Mouse (Mus musculus) kidney, embryonic 14.5 days (tissue): Measurements from ENCODE around the gene Celsr2. TPM values are rescaled to one million over a fixed set of nuclear protein-coding genes. Genes with fewer than 3 reads are reported as not detected.

Experiments used
- ATAC-seq: fragments of 200-750 bp; cut with Nextera tagmentation; 2 replicates; pipeline ENCODE4 v1.8.0; 2017; ENCODE audit warnings: moderate number of reproducible peaks, mild to moderate bottlenecking, moderate TSS enrichment, moderate library complexity; ENCODE audit not compliant: low FRiP score, low TSS enrichment
- H3K27ac ChIP-seq: fragments of 300-500 bp; sonication (generic); 2 replicates; pipeline ENCODE4 v1.5.1; 2014; ENCODE audit warnings: low read depth, mild to moderate bottlenecking, low read length, moderate library complexity, mixed read lengths
- H3K27me3 ChIP-seq: fragments of 300-500 bp; sonication (generic); 2 replicates; pipeline ENCODE4 v1.6.1; 2014; ENCODE audit warnings: mild to moderate bottlenecking, low read length; ENCODE audit not compliant: control insufficient read depth, insufficient read depth
- H3K36me3 ChIP-seq: fragments of 300-500 bp; sonication (generic); 2 replicates; pipeline ENCODE4 v1.6.1; 2014; ENCODE audit warnings: low read length, mixed read lengths; ENCODE audit not compliant: control insufficient read depth, insufficient read depth
- H3K4me1 ChIP-seq: fragments of 300-500 bp; sonication (generic); 2 replicates; pipeline ENCODE4 v1.6.1; 2014; ENCODE audit warnings: low read length, mixed read lengths; ENCODE audit not compliant: control insufficient read depth, insufficient read depth
- H3K4me2 ChIP-seq: fragments of 300-500 bp; sonication (generic); replicated peaks from 2 replicates; pipeline ENCODE4 v1.6.1; 2014; ENCODE audit warnings: low read depth, mild to moderate bottlenecking, low read length
- H3K4me3 ChIP-seq: fragments of 300-500 bp; sonication (generic); 2 replicates; pipeline ENCODE4 v1.5.1; 2014; ENCODE audit warnings: mild to moderate bottlenecking, low read length
- H3K9ac ChIP-seq: fragments of 300-500 bp; sonication (generic); 2 replicates; pipeline ENCODE4 v1.6.1; 2014; ENCODE audit warnings: low read depth, mild to moderate bottlenecking, low read length, moderate library complexity
- H3K9me3 ChIP-seq: fragments of 300-500 bp; sonication (generic); 2 replicates; pipeline ENCODE4 v1.6.1; 2016; ENCODE audit warnings: low read length; ENCODE audit not compliant: control insufficient read depth
- WGBS: fragments of 180-500 bp; shearing (Covaris S2); extraction: QIAGEN DNeasy Blood & Tissue Kit; methylation state at CpG from one replicate; pipeline ENCODE4 v1.1.7; 2014; 5-methylcytosine and 5-hydroxymethylcytosine counted together
- polyA plus RNA-seq: library from polyadenylated mRNA; unstranded; fragments of >200 nt; fragmentation: Nextera tagmentation; extraction: Ambion mirVana; gene quantifications from 2 replicates; pipeline ENCODE4 v1.2.1, GENCODE M21; 2014

Gene Celsr2
- polyA plus RNA-seq, 1 experiment from 2014 or later, result 27.9 TPM

DNA sequence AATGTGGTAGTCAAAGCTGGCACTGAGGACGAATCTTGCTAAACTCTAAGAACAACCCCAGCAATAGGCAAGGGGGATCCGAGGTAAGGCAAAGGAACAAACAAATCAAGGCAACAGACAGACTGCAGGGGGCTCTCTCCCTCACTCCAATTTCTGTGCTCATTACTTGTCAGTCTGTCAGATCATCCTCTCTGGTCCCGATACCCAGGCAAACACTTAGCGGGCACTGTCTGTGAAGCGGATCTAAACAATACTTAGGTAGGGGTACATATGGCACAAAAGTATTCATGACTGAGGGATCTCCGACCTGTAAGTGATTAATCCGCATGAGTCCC lies 21.0 kb upstream of the Celsr2 start:
- Histone ChIP-seq H3K4me3 (no peak overlapping the region), H3K36me3 (peaks cover 52% of the 10 kb centered on the region), H3K9me3 (no peaks in the 10 kb centered on the region), H3K9ac (no peak overlapping the region), H3K4me2 (no peak overlapping the region), H3K4me1 (no peaks in the 10 kb centered on the region), H3K27ac (no peak overlapping the region), H3K27me3 (no peaks in the 10 kb centered on the region)
- 85% methylated on average over 7 of the region's 7 CpGs for WGBS
- ATAC-seq, result no peak

DNA sequence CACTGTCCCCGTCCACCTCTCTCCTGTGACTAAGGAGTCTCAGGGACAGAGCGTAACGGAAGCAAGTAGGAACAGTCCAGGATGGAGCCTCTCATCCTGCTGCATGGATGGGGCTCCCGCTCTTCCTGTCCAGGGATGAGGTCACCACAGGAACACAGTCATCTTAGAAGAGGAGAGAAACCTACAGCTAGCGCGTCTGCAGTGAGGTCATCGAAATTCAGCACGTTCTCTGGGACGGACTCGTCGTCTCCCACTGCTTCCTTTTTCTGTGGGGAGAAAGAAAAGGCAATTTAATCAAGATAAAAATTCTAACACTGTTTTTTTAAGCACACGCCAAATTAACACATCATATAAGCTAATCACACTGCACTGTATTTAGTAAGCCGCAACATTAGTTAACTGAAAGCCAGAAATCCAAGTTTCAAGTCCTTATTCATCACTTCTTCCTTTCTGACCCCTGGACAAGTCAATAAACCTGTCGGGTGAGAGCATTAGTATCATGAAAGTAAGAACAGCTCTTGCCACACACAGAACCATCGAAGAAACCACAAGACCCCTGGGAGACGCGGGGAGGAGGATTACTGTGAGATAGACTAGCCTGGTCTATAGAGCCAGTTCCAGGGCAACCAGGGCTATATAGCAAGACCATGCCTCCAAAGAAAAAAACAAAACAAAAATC lies 20.5 kb upstream of the Celsr2 start:
- Histone ChIP-seq H3K9ac (no peak overlapping the region), H3K4me3 (no peak overlapping the region), H3K4me1 (no peaks in the 10 kb centered on the region), H3K4me2 (no peak overlapping the region), H3K27ac (no peak overlapping the region), H3K9me3 (no peaks in the 10 kb centered on the region), H3K36me3 (peaks cover 57% of the 10 kb centered on the region), H3K27me3 (no peaks in the 10 kb centered on the region)
- ATAC-seq, result no peak
- 86% methylated on average over 17 of the region's 17 CpGs for WGBS

DNA sequence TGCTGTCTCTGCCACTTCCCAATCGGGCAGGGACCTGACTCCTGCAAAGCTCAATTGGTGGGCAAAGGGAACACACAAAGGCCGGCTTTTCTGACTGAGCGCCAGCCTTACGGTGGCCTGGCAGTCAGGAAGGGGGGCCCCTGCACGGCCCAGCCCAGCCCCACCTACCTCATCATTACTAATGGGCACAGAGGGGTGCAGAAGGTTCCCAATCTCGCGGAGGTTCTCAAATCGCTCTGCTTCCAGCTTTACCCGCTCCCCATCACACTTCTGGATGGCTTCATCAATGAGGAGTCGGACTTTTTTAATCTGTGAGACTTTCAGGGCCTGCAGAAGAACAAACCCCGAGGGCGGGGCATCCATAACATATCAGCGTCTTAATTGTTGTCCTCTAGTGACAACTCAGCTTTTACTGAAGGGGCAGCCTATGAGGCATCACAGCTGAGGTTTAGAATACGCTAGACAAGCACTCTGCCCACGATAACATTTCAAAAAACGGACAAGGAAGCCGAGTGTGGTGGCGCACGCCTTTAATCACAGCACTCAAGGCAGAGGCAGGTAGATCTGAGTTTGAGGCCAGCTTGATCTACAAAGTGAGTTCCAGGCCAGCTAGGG lies 18.6 kb upstream of the Celsr2 start:
- no peaks in the 10 kb centered on the region for H3K9me3 ChIP-seq
- no peak overlapping the region for H3K4me3 ChIP-seq
- no peaks in the 10 kb centered on the region for H3K4me1 ChIP-seq
- H3K36me3 ChIP-seq, result peaks cover 73% of the 10 kb centered on the region
- no peak overlapping the region for H3K4me2 ChIP-seq
- no peak for ATAC-seq
- no peak overlapping the region for H3K27ac ChIP-seq
- H3K9ac ChIP-seq, result 0 out of 2 replicates have a peak overlapping the region, but pooled peaks have one; percentile 7
- 54% methylated on average over 19 of the region's 19 CpGs for WGBS
- H3K27me3 ChIP-seq, result no peaks in the 10 kb centered on the region

DNA sequence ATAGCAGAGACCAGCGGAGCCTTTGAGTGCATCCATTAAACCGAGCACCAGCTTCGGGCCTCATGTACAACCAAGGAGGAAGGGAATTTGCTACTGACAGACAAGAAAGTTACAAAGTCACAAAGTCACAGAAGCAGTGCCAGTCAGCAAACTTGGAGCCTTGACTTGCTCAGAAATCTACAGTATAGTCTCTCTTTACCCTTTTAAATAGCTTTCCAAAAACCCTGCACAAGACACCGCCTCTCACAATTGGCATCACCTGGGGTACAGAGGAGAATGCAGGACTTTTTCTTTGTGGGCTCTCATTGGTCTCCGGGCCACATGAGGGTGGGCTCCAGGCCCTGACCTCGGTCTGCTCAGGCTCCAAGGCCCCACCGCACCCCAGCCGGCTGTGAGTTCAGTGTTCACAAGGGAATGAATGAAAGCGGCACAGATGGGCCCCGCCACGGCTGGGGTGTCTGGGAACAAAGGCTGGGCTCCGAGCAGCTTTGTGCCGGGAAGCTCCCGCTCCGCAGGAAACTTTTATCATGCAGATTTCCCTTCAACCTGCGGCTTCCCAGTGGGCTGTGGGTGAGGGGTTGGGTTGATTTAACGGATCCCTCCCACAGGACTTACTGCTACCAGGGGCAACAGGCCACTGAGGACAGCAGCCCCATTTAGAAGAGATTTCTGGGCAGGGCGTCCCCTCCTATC lies 18.0 kb upstream of the Celsr2 start:
- Histone ChIP-seq H3K36me3 (peaks cover 79% of the 10 kb centered on the region), H3K27ac (no peak overlapping the region), H3K9me3 (no peaks in the 10 kb centered on the region), H3K9ac (0 out of 2 replicates have a peak overlapping the region, but pooled peaks have one; percentile 7), H3K4me1 (no peaks in the 10 kb centered on the region), H3K27me3 (no peaks in the 10 kb centered on the region), H3K4me3 (no peak overlapping the region), H3K4me2 (no peak overlapping the region)
- no peak for ATAC-seq
- 55% methylated on average over 18 of the region's 18 CpGs for WGBS

DNA sequence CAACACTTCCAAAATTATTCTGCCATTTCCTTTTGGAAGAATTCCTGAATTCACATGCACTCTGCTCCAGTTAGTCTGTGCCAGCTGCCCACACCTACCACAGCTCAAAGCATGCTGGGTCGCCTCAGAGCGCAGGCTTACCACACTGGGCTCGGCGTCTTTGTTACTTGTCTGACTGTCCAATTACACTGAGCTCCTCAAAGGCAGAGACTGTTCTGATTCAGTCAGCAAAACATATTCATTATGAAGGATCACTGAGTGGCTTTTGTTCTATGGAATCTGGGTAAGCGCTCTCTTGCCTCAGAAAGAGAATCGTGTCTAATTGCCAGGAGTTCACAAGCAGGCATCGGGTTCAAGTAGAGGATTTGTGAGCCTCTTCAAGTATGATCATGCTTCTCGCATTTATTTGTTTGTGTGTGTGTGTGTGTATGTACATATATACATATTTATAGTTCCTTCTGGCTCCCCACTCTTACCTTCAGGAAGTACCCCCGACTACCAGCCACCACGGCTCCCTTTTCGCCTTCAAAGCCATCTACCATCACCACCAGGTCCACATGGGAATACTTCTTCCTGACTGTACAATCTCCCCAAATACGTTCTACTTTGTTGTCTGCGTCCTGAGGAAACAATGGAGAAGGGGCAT lies 17.3 kb upstream of the Celsr2 start:
- Histone ChIP-seq H3K9ac (no peak overlapping the region), H3K4me2 (no peak overlapping the region), H3K27ac (no peak overlapping the region), H3K4me3 (no peak overlapping the region), H3K9me3 (no peaks in the 10 kb centered on the region), H3K27me3 (no peaks in the 10 kb centered on the region), H3K36me3 (peaks cover 86% of the 10 kb centered on the region), H3K4me1 (no peaks in the 10 kb centered on the region)
- no peak for ATAC-seq
- WGBS, result 90% methylated on average over 13 of the region's 13 CpGs

DNA sequence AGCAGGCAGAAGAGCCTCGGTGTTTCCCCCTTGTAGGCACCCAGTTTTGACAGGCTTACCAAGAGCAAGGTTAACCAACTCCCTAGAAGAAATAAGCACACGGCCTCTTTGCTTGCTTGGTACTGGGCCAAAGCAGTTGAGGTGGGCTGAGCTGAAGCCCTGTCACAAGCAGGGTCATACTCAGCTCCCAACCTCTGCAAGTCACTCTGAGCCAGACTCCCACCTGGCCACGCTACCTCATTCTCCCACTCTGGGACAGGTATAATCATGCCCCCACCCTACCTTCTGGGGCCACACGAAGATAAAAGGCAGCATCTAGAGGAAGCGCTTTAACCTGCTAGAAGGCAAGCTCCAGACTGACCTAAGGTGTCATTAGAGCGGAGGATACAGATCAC lies 10.3 kb upstream of the Celsr2 start:
- Histone ChIP-seq H3K36me3 (peaks cover 52% of the 10 kb centered on the region), H3K9me3 (no peaks in the 10 kb centered on the region), H3K27me3 (no peaks in the 10 kb centered on the region), H3K4me1 (peaks cover 13% of the 10 kb centered on the region; the same call in 1 of the 2 replicates), H3K9ac (no peak overlapping the region), H3K4me3 (no peak overlapping the region), H3K27ac (no peak overlapping the region), H3K4me2 (no peak overlapping the region)
- 89% methylated on average over 6 of the region's 6 CpGs for WGBS
- no peak for ATAC-seq

DNA sequence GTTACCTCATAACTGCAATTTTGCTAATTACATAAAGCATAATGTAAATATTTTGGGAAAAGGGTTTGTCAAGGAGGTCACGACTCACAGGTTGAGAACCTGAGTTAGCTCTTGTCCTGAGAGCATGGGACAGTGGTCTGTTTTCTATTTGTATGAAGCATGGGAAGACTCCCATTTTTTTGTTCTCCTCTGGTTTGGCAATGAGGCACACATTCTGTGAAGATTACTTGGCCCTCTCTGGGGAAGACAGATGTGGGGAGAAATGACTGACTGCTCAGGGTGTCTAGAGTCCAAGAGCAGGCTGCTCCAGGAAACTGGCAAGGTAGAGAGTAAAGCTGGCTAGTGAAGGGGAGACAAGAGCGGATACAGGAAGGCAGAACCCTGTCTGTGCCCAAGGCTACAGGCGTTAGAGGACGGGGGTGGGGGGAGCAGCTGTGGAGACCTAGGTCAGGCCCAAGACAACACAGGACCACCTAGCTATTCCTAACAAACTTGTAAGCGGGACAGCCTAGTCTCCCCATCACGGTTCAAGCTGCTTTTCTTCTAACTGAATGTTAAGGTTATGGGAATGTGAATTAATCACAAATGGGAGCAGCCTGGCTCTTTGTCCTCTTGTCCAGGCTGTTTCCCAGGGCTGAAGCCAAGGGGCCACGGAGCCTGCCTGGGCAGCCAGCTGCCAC lies 9.7 kb upstream of the Celsr2 start:
- no peak overlapping the region for H3K4me2 ChIP-seq
- no peak for ATAC-seq
- WGBS, result 83% methylated on average over 7 of the region's 7 CpGs
- H3K4me3 ChIP-seq, result no peak overlapping the region
- H3K9me3 ChIP-seq, result no peaks in the 10 kb centered on the region
- peaks cover 13% of the 10 kb centered on the region; the same call in 1 of the 2 replicates for H3K4me1 ChIP-seq
- no peak overlapping the region for H3K9ac ChIP-seq
- H3K27ac ChIP-seq, result no peak overlapping the region
- H3K27me3 ChIP-seq, result no peaks in the 10 kb centered on the region
- peaks cover 50% of the 10 kb centered on the region for H3K36me3 ChIP-seq

DNA sequence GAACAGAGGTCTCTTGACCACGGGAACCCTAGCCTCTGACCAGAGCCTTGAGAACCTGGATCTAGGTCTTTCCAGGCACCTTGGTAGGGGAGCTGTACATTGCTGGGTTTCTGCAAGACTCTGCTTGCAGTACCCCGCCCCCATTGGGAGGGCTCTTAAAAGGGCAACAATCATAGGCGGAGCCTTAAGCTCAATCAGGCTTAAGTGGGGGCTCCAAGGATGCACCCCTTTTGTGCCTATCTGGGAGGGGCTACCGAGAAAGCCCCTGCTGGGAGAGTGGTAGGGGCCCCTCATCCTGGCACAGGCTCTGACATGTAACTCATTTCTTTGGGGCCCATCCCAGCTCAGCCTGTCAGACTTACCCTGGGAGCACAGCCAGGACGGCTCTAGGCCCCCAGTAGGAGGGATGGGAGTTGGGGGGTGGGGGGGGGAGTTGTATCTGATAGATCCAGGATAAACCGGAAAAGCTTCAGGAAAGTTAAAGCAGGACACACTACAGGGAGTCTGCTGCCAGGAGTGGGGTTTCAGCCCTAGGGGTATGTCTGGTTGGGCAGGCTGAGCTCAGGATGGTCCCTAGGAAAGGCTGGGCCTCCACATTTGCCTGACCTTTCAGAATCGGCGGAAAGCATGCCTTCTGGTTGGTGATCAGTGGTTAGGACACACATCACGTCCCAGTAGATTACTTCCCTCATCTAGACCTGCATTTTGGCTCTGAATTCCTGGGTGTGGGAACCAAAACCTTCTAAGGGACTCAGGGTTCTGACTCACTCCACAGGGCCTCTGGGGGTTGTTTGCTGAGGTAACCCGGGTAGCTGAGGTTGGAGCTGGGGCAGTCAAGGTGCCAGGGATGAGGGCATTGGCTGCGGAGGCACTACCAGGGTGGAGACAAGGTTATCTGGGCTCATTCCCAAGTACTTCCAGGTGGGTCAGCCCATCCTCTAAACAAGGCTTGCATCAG lies 8.8 kb upstream of the Celsr2 start:
- Histone ChIP-seq H3K27ac (no peak overlapping the region), H3K36me3 (peaks cover 41% of the 10 kb centered on the region), H3K9ac (no peak overlapping the region), H3K4me2 (peak overlapping the region; percentile 19), H3K4me3 (no peak overlapping the region), H3K4me1 (peaks cover 13% of the 10 kb centered on the region; the same call in 1 of the 2 replicates), H3K27me3 (no peaks in the 10 kb centered on the region), H3K9me3 (no peaks in the 10 kb centered on the region)
- 24% methylated on average over 11 of the region's 11 CpGs for WGBS
- ATAC-seq, result peak; percentile 71
